Mouse (Mus musculus): Measurements from ENCODE around the gene Nrap.
A peak's percentile ranks its signal among the peaks of the same experiment; 100 is the strongest.
"Not testable (repeated sequence)": the region's sequence is repeated elsewhere in the genome, so short reads cannot be mapped to it uniquely, and the experiment has no call there.

The Nrap gene

DNA sequence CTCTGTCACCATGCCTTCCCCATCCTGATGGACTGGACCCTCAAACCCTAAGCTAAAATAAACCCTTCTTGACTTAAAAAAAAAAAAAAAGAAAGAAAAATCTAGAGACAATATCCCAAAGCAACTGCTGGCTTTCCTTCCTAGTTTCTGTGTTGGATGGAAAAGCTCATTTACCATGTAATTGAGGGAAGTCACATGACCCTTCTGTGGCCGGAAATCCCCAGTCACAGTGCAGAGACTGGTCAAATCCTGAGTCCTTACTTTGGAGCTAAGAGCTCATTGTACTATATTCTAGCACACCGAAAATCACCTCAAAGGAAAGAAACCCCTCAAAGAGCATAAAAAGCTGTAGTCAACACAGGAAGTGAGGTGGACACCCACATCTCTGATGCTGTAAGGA lies 30.9 kb downstream of the Nrap start:
- DNase-seq: no peak

- not testable (repeated sequence) for DNase-seq
Measured at GRCm38 (mm10) chr19:56357374-56357708, 32.5 kb downstream of the Nrap start.

GRCm38 (mm10) chr19:56356480-56357373 lies 33.1 kb downstream of the Nrap start:
- peak; percentile 38 to 39 for DNase-seq

DNA sequence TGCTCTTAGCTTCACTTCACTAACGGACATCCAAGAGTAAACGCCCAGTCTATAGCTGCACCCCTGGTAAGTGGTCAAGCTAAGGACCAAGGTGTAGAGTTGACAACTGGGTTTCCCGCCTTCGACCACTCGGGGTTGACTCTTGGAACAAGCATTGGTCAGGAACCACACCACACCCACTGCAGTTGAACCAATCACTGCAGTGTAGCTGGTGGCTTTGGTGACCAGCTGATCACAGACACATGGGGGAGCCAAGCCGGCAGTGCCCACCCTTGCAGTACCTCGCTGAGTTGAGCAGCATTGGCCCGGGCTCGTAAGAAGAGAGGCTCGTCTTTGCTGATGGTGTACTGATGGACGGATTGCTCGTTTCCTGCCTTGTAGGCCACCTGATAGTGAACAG lies 34.6 kb downstream of the Nrap start:
- no peak for DNase-seq

- no peak for DNase-seq
Measured at GRCm38 (mm10) chr19:56353689-56354088, 36.1 kb downstream of the Nrap start.

DNA sequence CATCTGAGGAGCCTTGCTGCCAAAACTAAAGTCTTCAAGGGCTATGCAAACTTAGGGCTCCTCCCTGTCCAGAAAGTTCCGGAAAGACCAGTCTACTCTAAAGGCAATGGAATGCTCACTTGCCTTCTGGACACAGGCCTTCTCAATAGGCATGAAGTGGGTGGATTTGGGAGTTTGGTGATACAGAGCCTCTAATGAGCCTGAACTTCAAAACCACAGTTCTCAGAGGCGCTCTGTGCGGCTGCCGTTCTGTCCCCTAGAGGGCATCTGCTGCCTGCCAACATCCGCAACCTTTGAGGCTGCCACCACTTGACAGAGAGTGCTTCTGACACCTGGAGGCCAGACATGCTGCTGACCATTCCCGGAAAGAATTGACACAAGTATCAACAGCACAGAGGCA lies 40.5 kb downstream of the Nrap start:
- no peak for DNase-seq

DNA sequence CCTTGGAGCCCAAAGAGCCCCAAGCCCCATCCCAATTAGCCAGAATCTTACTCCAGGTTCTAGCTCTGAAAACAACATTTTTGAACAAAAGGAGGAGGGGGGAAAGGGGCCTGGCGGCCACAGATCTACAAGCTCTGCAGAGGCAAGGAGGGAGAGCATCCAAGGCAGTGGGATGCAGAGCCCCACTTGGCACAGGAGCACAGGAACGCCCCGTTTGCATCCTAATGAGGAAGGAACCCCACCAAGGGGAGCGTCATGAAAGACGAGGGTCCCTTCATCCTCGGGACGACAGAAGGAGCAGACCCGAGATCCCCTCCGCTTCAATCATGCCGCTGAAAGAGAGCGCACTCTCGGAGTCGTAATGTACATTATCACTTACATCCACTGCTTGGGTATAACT lies 43.1 kb downstream of the Nrap start:
- no peak for DNase-seq

- no peak for DNase-seq
Measured at GRCm38 (mm10) chr19:56346016-56346415, 43.8 kb downstream of the Nrap start.

GRCm38 (mm10) chr19:56343869-56344563 lies 45.8 kb downstream of the Nrap start:
- DNase-seq: no peak

- DNase-seq: peak; percentile 41 to 42
Measured at GRCm38 (mm10) chr19:56342006-56342405, 47.8 kb downstream of the Nrap start.

GRCm38 (mm10) chr19:56336826-56337225 lies 53.0 kb downstream of the Nrap start:
- DNase-seq: no peak

GRCm38 (mm10) chr19:56336321-56336720 lies 53.5 kb downstream of the Nrap start:
- no peak for DNase-seq

DNA sequence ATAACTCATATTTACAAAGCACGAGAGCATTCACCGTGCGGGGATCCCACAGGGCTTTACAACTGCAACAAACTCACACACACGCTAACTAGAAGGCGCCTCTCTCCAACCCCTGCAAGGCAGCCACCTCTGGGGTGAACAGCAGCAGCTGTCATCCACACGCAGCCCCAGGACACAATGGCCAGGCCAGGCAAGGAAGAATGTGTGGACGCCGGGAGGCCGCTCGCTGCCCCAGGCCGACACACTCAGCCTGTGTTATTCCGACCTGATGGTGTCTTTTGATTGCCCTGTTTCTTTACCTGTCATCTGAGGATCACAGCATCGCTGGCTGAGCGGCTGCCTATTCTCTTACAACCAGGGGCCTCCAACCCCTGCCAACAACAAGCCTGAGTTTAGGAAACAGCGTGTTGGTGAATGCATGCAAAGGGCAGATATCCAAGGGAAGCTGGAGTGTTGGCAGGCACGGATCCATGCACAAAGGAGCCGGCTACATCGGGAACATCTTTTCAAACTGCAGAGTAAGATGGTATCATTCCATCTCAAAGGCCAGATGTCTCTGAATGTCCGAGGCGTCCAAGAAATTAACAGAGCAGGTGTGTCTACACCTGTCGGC lies 63.5 kb downstream of the Nrap start:
- DNase-seq: no peak

GRCm38 (mm10) chr19:56325676-56326075 lies 64.2 kb downstream of the Nrap start:
- DNase-seq: no peak

- DNase-seq: no peak
Measured at GRCm38 (mm10) chr19:56321303-56321920, 68.4 kb downstream of the Nrap start.

DNA sequence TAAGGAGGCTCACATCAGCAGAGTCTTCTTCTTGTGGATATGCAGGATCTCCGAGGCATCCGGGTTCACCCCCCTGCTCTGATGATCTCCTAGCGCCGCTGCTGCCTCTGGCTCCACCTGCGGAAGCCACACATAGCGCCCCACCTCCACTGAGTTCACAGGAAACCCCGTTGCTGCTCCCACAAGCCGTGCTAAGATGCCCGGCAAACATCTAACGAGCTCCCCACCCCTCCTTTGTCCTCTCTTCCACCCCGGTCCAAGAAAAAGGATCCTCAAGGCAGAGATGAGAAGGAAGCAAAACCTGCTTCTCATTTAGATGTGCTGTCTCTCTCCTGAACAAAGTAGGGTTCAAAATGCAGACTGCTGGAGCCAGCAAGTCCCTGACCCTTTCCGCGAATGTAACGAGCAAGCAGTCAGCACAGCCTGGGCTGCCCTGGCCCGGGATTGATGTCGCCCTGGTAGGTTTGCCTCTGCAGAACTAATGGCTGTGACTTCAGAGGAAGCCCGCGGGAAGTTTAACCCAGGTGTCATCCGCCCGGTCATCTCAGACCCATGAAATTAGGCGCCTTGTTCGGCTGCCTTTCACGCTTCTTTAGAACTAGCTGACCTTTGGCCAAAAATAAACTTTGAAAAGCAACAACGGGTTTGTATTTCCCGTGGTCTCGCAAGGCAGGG lies 69.5 kb downstream of the Nrap start:
- DNase-seq: no peak

DNA sequence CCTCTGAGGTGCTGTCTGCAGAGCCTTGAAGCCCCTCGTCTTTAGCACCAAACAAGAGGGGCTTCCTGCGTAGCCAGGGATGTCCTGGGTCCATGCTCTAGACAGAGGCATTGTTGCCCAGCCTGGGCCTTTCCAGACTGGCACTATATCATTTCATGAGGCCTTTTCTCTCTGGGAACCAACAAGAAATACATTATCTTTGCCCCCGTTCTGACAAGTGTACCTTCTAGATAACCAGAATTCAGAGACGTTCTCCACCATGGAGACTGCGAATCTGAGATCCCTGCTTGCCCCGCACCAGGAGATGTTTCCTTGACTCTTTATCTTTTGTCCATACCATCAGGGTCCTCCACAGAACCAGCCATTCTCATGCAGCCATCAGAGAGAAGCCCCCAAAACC lies 70.2 kb downstream of the Nrap start:
- DNase-seq: no peak

DNA sequence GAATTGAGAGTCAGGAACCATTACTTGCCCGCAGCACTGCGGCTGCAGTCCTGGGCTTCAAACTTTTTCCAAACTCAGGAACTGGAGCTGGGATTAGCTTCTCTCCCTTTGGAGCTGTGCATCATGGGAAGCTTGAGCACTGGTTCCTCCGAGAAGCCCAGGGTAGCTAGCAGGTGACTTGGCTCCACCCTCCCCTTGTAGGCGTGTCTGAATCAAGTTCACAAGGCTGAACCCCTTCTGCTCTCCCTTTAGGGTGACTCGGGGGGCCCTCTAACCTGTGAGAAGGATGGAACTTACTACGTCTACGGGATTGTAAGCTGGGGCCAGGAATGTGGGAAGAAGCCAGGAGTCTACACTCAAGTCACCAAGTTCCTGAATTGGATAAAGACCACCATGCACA lies 70.6 kb downstream of the Nrap start:
- DNase-seq: no peak

GRCm38 (mm10) chr19:56316531-56316930 lies 73.3 kb downstream of the Nrap start:
- DNase-seq: no peak

DNA sequence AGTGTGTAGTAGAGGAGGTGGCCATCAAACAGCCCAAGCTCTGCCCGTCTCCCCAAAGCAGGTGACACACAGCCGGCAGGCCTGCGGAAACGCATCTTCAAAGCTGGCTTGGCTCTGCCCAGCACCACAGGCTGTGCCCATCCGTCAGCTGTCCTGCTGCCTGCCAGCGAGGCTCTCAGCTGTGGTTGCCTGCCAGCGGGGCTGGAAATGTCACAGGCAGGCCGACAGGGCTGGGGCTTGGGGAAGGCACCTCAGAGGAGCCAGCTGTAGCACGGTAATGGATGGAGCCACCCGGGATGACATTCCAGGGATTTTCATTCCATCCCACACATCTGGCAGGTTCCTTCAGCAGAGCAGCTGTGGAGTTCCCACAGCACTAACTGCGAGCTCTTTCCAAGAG lies 89.0 kb downstream of the Nrap start:
- peak in 1 of 2 experiments; percentile 6 for DNase-seq

DNA sequence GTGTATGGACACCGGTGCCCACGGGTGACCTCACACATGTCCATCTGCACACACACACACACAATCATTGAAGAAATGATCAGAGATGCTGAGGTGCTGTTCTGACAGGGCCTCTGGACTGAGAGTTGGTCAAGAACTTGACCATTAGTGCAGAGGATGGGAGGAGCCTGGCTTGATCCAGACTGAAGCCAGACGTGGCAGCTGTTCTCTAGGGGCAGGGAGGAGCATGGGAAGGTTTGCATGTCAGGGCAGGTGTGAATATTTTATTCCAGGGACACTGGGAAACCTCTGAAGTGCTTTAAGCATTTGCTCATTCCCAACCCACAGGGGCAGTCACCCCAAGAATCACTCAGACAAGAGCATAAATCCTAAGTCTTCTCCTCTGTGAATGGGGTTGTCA lies 92.6 kb downstream of the Nrap start:
- no peak for DNase-seq

- DNase-seq: no peak
Measured at GRCm38 (mm10) chr19:56296668-56297067, 93.2 kb downstream of the Nrap start.
